Mouse (Mus musculus) liver, embryonic 14.5 days (tissue): ENCODE data around the gene Cracr2b. TPM values are rescaled to one million over a fixed set of nuclear protein-coding genes. Genes with fewer than 3 reads are reported as not detected.

ENCODE experiments used
- ATAC-seq: fragments of 200-750 bp; cut with Nextera tagmentation; 2 replicates; pipeline ENCODE4 v1.8.0; 2017; ENCODE audit warnings: moderate number of reproducible peaks, mild to moderate bottlenecking, moderate library complexity; ENCODE audit not compliant: insufficient read depth
- DNase-seq, 3 experiments: peaks; one replicate each; pipeline ENCODE4 v3.0.0-alpha.2; 2012 to 2013; ENCODE audit warnings: low read depth in 3 of 3, low spot score in 3 of 3
- H3K27ac ChIP-seq: fragments of 300-500 bp; sonication (generic); 2 replicates; pipeline ENCODE4 v1.5.1; 2014; ENCODE audit warnings: moderate library complexity, mild to moderate bottlenecking, control low read depth, inconsistent platforms
- H3K27me3 ChIP-seq: fragments of 300-500 bp; sonication (generic); 2 replicates; pipeline ENCODE4 v1.6.1; 2014; ENCODE audit warnings: mild to moderate bottlenecking, low read length, moderate library complexity; ENCODE audit not compliant: control insufficient read depth, insufficient read depth
- H3K36me3 ChIP-seq: fragments of 300-500 bp; sonication (generic); replicated peaks from 2 replicates; pipeline ENCODE4 v1.6.1; 2014; ENCODE audit warnings: low read depth; ENCODE audit not compliant: control insufficient read depth, insufficient read depth
- H3K4me1 ChIP-seq, 2 experiments: fragments of 200-500 bp in 1 of 2; fragments of 300-500 bp in 1 of 2; sonication (generic) in 1 of 2; replicated peaks; 2 replicates each; pipeline ENCODE4 v1.6.1; 2012 to 2014; ENCODE audit warnings: antibody characterized with exemption in 1 of 2, inconsistent platforms in 1 of 2, low read length in 1 of 2; ENCODE audit not compliant: control insufficient read depth in 2 of 2, insufficient read depth in 2 of 2
- H3K4me2 ChIP-seq: fragments of 300-500 bp; sonication (generic); 2 replicates; pipeline ENCODE4 v1.6.1; 2014; ENCODE audit warnings: low read depth, mild to moderate bottlenecking, control low read depth, moderate library complexity
- H3K4me3 ChIP-seq, 2 experiments: fragments of 200-500 bp in 1 of 2; fragments of 300-500 bp in 1 of 2; sonication (generic) in 1 of 2; 2 replicates each; pipeline ENCODE4 v1.5.1; 2012 to 2014; ENCODE audit warnings: low read depth in 2 of 2, low read length in 2 of 2, mild to moderate bottlenecking in 2 of 2, control low read depth in 1 of 2, inconsistent platforms in 1 of 2, moderate library complexity in 1 of 2; ENCODE audit not compliant: insufficient read depth in 1 of 2
- H3K9ac ChIP-seq: fragments of 300-500 bp; sonication (generic); replicated peaks from 2 replicates; pipeline ENCODE4 v1.6.1; 2014; ENCODE audit warnings: mild to moderate bottlenecking, control low read depth, moderate library complexity
- H3K9me3 ChIP-seq: fragments of 300-500 bp; sonication (generic); 2 replicates; pipeline ENCODE4 v1.6.1; 2016; ENCODE audit warnings: low read length, mixed read lengths; ENCODE audit not compliant: control insufficient read depth
- CTCF ChIP-seq: IDR thresholded peaks from 2 replicates; pipeline ENCODE4 v1.5.1; 2016; ENCODE audit warnings: antibody characterized with exemption, low read depth, control low read depth
- EP300 ChIP-seq: IDR thresholded peaks from 2 replicates; pipeline ENCODE4 v1.6.1; 2016; ENCODE audit warnings: antibody characterized with exemption, low read depth
- WGBS: fragments of 180-500 bp; shearing (Covaris S2); extraction: QIAGEN DNeasy Blood & Tissue Kit; methylation state at CpG from one replicate; pipeline ENCODE4 v1.1.7; 2014; ENCODE audit not compliant: insufficient replicate concordance; 5-methylcytosine and 5-hydroxymethylcytosine counted together
- polyA plus RNA-seq, 2 experiments: library from polyadenylated mRNA; depleted of rRNA in 1 of 2; stranded (reverse) in 1 of 2; unstranded in 1 of 2; fragments of >200 nt; fragmentation: Nextera tagmentation in 1 of 2; extraction: Ambion mirVana in 1 of 2; gene quantifications; 2 replicates each; pipeline versions ENCODE4 v1.2.1 to v1.2.3; 2012 to 2014

Gene Cracr2b
- polyA plus RNA-seq, 2 experiments = 0.89 to 2.6 TPM

- Histone ChIP-seq H3K4me2 (no peak overlapping the region), H3K4me1 (no peaks in the 10 kb centered on the region; a peak in 1 of 4 replicates), H3K27me3 (no peaks in the 10 kb centered on the region), H3K9me3 (no peaks in the 10 kb centered on the region), H3K9ac (no peak overlapping the region), H3K36me3 (0 out of 2 replicates have a peak, but pooled peaks cover 8% of the 10 kb centered on the region), H3K27ac (no peak overlapping the region), H3K4me3 (no peak overlapping the region)
- peak; percentile 68 for ATAC-seq
- WGBS = 33% methylated on average over 2 of the region's 2 CpGs
- TF ChIP-seq EP300 (no peak), CTCF (peak; percentile 83)
- peak in 1 of 3 experiments; percentile 53 for DNase-seq
These were observed 30.3 kb downstream of the Cracr2b start for GRCm38 (mm10) chr7:141491151-141491550.

GRCm38 (mm10) chr7:141492738-141493137 is 31.8 kb downstream of the Cracr2b start:
- Histone ChIP-seq H3K9ac (no peak overlapping the region), H3K27ac (no peak overlapping the region), H3K36me3 (0 out of 2 replicates have a peak, but pooled peaks cover 8% of the 10 kb centered on the region), H3K4me1 (no peaks in the 10 kb centered on the region; a peak in 1 of 4 replicates), H3K27me3 (no peaks in the 10 kb centered on the region), H3K4me2 (no peak overlapping the region), H3K9me3 (no peaks in the 10 kb centered on the region), H3K4me3 (no peak overlapping the region)
- no peak for TF ChIP-seq CTCF
- TF ChIP-seq EP300 = no peak
- no peak for DNase-seq
- WGBS = 72% methylated on average over 5 of the region's 5 CpGs
- no peak for ATAC-seq

GRCm38 (mm10) chr7:141493729-141494128 is 32.8 kb downstream of the Cracr2b start:
- H3K27me3 ChIP-seq = no peaks in the 10 kb centered on the region
- H3K4me3 ChIP-seq = no peak overlapping the region
- H3K4me1 ChIP-seq = no peaks in the 10 kb centered on the region; a peak in 1 of 4 replicates
- H3K27ac ChIP-seq = no peak overlapping the region
- H3K9ac ChIP-seq = no peak overlapping the region
- TF ChIP-seq CTCF (no peak), EP300 (no peak)
- H3K36me3 ChIP-seq = 0 out of 2 replicates have a peak, but pooled peaks cover 8% of the 10 kb centered on the region
- WGBS = 79% methylated on average over 1 of the region's 1 CpGs
- ATAC-seq (no peak), DNase-seq (no peak)
- H3K4me2 ChIP-seq = no peak overlapping the region
- H3K9me3 ChIP-seq = no peaks in the 10 kb centered on the region

DNA sequence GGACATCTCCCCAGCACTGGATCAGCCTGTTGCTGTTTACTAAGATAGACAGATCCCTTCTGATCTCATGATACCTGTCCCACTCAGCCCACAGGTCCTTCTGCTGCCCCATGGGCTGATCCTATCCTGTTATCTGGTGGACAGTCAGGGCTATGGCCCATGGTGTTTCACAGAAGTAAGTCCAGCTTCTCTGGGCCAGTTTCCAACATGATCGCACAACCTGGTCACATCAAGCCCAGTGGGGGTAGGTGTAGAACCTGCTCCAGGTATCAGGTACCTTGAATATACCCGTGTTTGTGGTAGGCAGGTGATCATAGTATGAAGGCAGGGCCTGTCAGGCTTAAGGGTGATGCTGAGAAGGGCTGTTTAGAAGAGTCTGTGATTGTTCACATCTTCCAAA is 34.5 kb downstream of the Cracr2b start:
- Histone ChIP-seq H3K4me1 (no peaks in the 10 kb centered on the region; a peak in 1 of 4 replicates), H3K4me3 (no peak overlapping the region), H3K9ac (no peak overlapping the region), H3K27me3 (no peaks in the 10 kb centered on the region), H3K36me3 (0 out of 2 replicates have a peak, but pooled peaks cover 8% of the 10 kb centered on the region), H3K4me2 (no peak overlapping the region), H3K9me3 (no peaks in the 10 kb centered on the region), H3K27ac (no peak overlapping the region)
- WGBS = 72% methylated on average over 2 of the region's 2 CpGs
- DNase-seq (no peak), ATAC-seq (no peak)
- TF ChIP-seq EP300 (no peak), CTCF (no peak)

GRCm38 (mm10) chr7:141495940-141496339 is 35.0 kb downstream of the Cracr2b start:
- Histone ChIP-seq H3K4me3 (no peak overlapping the region), H3K9me3 (no peaks in the 10 kb centered on the region), H3K36me3 (0 out of 2 replicates have a peak, but pooled peaks cover 8% of the 10 kb centered on the region), H3K4me1 (no peaks in the 10 kb centered on the region; a peak in 1 of 4 replicates), H3K9ac (no peak overlapping the region), H3K4me2 (no peak overlapping the region), H3K27me3 (no peaks in the 10 kb centered on the region), H3K27ac (no peak overlapping the region)
- WGBS = 71% methylated on average over 4 of the region's 4 CpGs
- DNase-seq (no peak), ATAC-seq (no peak)
- TF ChIP-seq EP300 (no peak), CTCF (no peak)
